Mouse (Mus musculus) urinary bladder, adult 18-20 months (tissue): ENCODE measurements around the gene Sult1d1.
"Not testable (repeated sequence)": the region's sequence is repeated elsewhere in the genome, so short reads cannot be mapped to it uniquely, and the experiment has no call there.

Experiments
- DNase-seq, 2 experiments: peaks; one replicate each; pipeline ENCODE4 v3.0.0; 2022; ENCODE audit warnings: low spot score in 2 of 2, mixed read lengths in 2 of 2

Sult1d1 gene

GRCm38 (mm10) chr5:87568845-87569244 is at the start of gene Sult1d1:
Gene Sult1d1 (minus strand): TSS chr5:87569027.
- no peak for DNase-seq

GRCm38 (mm10) chr5:87615128-87615390 is 46.2 kb upstream of the Sult1d1 start:
- no peak for DNase-seq

DNA sequence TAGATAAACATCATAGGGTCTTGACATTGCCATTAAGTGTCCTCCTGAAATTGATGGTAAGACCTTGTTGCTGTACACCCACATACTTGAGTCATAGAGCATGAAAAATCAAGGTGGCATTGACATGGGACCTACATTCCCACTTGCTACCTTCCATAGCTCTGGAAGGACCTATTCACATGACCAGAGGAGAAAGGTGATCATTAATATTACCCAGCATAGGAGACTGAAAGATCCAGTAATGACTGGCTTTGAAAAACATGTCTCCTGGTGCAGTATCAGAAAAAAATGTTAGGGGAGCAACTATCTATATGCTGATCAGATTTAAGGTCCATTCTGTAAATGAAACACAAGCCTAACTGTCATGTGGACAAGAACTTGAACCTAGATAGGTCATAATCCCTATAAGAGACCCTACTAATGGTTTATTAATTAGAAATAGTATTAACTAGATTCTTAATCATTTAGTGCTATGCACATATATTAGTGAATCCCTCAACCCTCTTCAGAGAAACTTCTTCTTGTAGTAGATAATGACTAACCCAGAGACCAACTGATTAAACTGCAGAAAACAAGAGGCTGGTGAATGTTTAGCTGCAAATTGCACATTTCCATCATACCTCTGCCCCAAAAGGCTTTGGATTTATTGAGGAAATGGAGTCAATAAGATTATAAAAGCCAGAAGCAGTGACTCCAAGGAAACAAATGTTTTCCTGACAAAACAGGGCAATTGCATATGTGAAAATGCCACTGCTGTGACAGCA is 45.7 kb upstream of the Sult1d1 start:
- no peak for DNase-seq

DNA sequence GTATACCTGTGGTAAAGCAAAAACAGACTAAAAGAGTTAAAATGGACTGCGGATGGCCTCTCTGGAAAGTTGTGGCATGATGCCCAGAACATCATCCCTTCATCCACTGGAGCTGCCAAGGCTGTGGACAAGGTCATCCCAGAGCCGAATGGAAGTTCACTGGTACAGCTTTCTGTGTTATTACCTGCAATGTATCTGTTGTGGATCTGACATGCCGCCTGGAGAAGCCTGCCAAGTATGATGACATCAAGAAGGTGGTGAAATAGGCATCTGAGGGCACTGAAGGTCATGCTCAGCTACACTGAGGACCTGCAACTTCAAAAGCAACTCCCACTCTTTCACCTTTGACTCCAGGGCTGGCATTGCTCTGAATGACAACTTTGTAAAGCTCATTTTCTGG is 32.2 kb upstream of the Sult1d1 start:
- DNase-seq, result no peak

- DNase-seq, result no peak
Observed at GRCm38 (mm10) chr5:87597891-87598290, 29.1 kb upstream of the Sult1d1 start.

- DNase-seq, result no peak
Observed at GRCm38 (mm10) chr5:87591494-87591893, 22.7 kb upstream of the Sult1d1 start, which contains the start of gene Sult1e1. Gene Sult1e1 (minus strand): TSS chr5:87591594.

GRCm38 (mm10) chr5:87589916-87590315 is 21.1 kb upstream of the Sult1d1 start:
- no peak for DNase-seq

DNA sequence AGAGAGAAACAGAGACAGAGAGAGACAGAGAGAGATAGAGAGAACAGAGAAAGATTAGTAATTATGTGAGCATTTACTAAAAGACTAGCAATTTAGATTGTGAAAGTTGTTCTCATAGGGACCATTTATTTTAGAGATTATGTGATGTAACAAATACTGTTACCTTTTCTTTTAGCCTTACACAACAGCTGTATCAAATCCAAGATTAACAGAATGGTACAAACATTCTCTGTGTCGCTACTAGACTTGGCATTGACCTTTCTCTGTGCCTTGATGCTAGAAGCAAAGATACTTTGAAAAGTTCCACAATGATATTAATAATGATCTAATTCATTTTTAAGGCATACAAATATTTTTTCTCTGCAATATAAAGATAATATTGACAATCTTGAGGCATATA is 11.6 kb upstream of the Sult1d1 start:
- DNase-seq, result no peak

DNA sequence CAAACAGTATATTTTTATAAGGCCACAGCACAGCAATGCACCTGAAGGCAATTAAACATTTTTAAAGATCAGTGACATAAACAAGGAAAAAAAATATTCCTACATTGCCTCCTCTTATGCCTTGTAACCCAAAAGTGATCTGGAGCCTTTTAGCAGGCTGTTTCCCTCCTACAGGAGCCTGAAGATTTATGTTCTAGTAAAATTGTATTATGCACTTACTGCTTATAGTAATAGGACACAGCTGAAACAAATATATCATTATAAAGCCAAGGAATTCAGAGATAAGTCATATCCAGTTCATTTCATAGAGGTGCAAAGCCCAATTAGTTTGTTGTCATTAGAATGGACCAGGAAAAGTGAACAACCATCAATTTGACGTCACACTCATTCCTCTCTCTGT is 5.3 kb upstream of the Sult1d1 start:
- DNase-seq, result no peak

DNA sequence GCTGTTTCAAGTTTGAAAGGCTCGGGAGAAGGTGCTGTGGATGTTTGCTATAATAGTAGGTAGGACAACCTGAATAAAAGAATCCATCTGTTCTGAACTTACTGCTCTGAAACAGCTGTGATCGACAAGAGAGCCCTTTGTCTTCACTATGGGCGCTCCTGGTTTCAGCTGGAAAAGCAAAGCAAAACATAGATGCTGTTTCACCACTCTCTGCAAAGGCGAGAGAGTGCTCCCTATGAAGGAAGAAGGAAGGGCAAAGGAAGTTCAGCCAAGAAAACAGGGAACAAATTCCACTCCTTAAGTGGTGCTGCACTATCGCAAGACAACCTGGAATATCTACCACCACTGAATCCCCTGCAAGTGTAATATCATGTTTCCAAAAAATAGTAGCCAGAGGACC is 4.7 kb upstream of the Sult1d1 start:
- no peak for DNase-seq

GRCm38 (mm10) chr5:87572781-87573180 is 4.0 kb upstream of the Sult1d1 start:
- no peak for DNase-seq

GRCm38 (mm10) chr5:87567306-87567705 is 1.5 kb downstream of the Sult1d1 start:
- no peak for DNase-seq

GRCm38 (mm10) chr5:87562966-87563365 is 5.9 kb downstream of the Sult1d1 start:
- DNase-seq, result no peak

DNA sequence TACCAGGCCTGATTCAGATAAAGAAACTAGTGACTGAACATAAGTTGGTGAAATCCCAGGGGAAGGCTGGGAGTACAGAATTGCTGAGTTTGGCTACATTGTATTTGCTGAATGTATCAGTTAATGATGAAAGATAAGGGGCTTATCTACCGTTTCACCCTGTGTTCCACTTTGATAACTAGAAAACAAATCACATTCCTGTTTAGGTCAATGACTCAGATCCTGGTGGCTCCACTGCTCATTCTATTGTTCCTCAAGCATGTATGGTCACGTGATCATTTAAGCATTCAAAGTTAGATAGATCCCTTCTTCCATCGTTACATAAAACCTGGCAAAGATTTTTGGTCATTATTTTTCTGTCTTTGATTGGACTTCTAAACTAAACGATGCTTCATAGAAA is 6.3 kb downstream of the Sult1d1 start:
- no peak for DNase-seq

DNA sequence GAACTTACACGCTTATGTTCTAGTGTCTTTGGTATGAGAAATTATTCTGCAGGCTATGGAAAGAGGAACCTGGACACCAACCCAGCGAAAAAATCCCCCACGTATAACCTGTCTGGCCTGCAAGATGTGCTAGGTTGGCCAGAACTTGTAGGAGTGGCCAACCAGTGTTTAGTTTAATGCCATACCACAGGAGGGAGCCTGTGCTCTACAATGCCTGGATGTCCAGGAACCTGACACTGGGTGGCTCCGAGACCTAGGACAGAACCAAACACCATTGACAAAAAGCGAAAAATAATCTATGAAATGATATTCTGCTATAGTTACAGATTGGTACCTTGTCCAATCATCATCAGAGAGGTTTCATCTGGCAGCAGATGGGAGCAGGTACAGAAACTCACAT is 8.7 kb downstream of the Sult1d1 start:
- no peak for DNase-seq

- DNase-seq, result no peak
Observed at GRCm38 (mm10) chr5:87550935-87551334, 17.9 kb downstream of the Sult1d1 start.

GRCm38 (mm10) chr5:87538111-87538510 is 30.7 kb downstream of the Sult1d1 start, which contains the start of gene Sult1b1:
Gene Sult1b1 (minus strand): TSS chr5:87538195.
- no peak for DNase-seq

GRCm38 (mm10) chr5:87535994-87536644 is 32.7 kb downstream of the Sult1d1 start:
- no peak for DNase-seq

GRCm38 (mm10) chr5:87532288-87532687 is 36.5 kb downstream of the Sult1d1 start:
- DNase-seq, result no peak

- DNase-seq, result not testable (repeated sequence)
Observed at GRCm38 (mm10) chr5:87523561-87523960, 45.3 kb downstream of the Sult1d1 start.

DNA sequence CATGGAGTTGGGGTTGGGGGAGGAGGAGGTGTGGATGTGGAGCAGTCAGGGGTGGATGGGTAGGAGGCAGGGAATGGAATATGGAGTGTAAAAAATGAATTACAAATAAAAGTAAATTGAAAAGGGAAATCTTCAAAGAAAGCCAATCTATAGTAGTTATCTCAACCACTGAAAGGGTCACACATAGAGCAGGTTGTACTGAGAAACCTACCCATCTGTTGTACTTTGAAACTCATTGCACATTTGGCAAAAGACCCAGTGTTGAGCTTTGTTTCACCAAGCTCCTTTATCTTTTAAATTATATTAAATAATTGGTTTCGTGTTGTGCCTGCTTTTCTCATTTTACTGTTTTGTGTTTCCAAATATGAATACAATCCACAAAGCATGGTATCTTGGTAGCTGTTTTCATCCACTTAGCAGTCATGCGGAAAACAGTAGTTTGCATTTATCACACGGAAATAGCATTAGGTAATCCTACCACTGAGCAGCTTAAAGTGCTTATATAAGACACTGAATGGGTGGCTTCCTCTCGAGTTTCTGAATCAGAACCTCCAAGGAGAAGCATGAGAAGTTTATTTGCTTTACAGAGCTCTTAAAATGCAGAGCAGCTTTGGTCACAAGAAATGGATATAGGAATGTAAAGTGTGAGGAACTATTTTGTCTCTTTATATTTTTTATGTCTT is 62.9 kb downstream of the Sult1d1 start:
- no peak for DNase-seq
